Mouse (Mus musculus) midbrain, embryonic 12.5 days (tissue): ENCODE results near the gene Hexim1. TPM values are rescaled to one million over a fixed set of nuclear protein-coding genes. Genes with fewer than 3 reads are reported as not detected.

Experiments
- ATAC-seq: fragments of 200-750 bp; cut with Nextera tagmentation; 2 replicates; pipeline ENCODE4 v1.8.0; 2017; ENCODE audit warnings: low read depth, moderate TSS enrichment, moderate library complexity; ENCODE audit not compliant: low FRiP score
- H3K27ac ChIP-seq: fragments of 300-500 bp; sonication (generic); replicated peaks from 2 replicates; pipeline ENCODE4 v1.5.1; 2016; ENCODE audit warnings: mild to moderate bottlenecking
- H3K27me3 ChIP-seq: fragments of 300-500 bp; sonication (generic); 2 replicates; pipeline ENCODE4 v1.6.1; 2016; ENCODE audit warnings: mild to moderate bottlenecking
- H3K36me3 ChIP-seq: fragments of 300-500 bp; sonication (generic); 2 replicates; pipeline ENCODE4 v1.6.1; 2016
- H3K4me1 ChIP-seq: fragments of 300-500 bp; sonication (generic); 2 replicates; pipeline ENCODE4 v1.6.1; 2016
- H3K4me2 ChIP-seq: fragments of 300-500 bp; sonication (generic); replicated peaks from 2 replicates; pipeline ENCODE4 v1.6.1; 2016; ENCODE audit warnings: mild to moderate bottlenecking, moderate library complexity
- H3K4me3 ChIP-seq: fragments of 300-500 bp; sonication (generic); 2 replicates; pipeline ENCODE4 v1.5.1; 2016; ENCODE audit warnings: mild to moderate bottlenecking
- H3K9ac ChIP-seq: fragments of 300-500 bp; sonication (generic); replicated peaks from 2 replicates; pipeline ENCODE4 v1.6.1; 2016; ENCODE audit warnings: mild to moderate bottlenecking, moderate library complexity
- H3K9me3 ChIP-seq: fragments of 300-500 bp; sonication (generic); 2 replicates; pipeline ENCODE4 v1.6.1; 2016; ENCODE audit warnings: mild to moderate bottlenecking
- WGBS: fragments of 180-500 bp; shearing (Covaris S2); methylation state at CpG from one replicate; pipeline ENCODE4 v1.1.7; 2016; 5-methylcytosine and 5-hydroxymethylcytosine counted together
- polyA plus RNA-seq: library from polyadenylated mRNA; unstranded; fragments of >200 nt; fragmentation: Nextera tagmentation; extraction: Ambion mirVana; gene quantifications from 2 replicates; pipeline ENCODE4 v1.2.1, GENCODE M21; 2016

The Hexim1 gene
- polyA plus RNA-seq, 1 experiment from 2014 or later: 3.1 TPM

DNA sequence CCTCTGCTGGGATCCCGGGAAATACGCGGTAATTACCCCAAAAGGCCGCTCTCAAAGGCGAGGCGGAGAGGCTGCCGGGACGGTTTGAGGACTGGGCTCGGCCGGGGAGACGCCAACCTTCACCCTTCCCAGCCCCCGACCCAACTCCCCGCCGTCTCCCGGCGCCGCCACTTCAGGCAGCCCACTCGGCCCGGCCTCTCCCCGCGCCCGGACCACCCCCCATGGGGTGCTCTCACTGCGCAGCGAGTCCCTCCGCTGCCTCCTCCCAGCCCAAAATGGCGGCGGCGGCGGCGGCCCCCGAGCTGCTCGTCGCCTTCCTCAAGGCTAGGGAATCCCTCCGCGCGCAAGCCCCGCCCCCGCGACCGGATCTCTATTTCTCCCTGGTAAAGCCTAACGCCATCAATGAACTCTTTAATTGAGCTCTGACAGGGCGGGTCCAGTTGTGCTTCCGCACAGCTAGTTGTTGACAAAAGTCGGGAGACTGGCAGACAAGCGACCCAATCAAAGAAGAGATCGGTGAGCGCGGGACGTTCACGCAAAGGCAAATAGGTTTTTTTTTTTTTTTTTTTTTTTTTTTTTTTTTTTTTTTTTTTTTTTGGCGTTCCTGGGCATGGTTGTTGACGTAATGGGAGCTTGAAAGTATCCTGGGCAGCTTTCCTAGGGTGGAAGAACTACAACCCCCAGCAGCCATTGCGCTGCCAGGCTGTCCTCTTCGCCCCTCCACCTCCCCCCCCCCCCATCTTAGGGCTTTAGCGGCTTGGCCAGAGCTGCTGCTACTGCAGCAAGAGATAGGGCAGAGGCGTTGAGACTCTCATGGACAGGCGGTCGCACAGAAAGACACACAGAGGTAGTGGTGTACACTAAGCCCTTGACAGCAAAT lies 16.8 kb downstream of the Hexim1 start:
- no peaks in the 10 kb centered on the region for H3K27me3 ChIP-seq

DNA sequence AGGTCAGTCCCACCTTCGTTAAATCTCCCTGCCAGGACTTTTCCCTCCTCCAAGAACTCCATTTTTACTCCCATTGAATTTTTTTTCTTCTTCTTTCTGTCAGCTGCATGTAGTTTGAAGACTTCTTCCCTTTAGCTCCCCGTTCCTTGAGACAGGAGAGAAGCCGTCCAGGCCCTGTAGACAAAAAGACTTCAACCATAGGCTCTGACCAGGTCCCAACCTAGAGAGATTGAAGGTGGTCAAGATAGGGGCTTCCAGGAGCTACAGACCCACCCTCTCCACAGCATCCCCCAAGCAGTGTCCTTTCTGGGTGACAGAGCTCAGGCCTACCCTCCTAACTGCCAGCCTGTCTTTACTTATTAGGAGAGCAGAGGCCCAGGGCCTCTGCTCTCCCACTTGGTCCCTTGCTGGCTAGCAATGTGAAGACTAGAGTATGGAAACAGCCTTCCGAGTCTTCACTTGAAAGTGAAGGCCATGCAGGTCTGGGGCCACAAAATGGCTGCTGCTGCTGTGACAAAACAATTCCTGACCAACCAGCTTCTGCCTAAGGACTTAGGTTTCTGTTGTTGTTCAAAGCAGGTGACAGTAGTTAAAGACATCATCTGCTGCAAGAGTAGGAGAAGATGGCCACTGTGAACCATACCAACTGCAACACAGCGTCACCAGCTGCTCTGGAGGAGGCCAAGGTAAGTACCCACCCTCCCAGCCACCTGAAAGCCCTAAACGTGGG lies 17.6 kb downstream of the Hexim1 start:
- 51% methylated on average over 6 of the region's 6 CpGs for WGBS
- peaks cover 31% of the 10 kb centered on the region for H3K4me1 ChIP-seq
- H3K4me3 ChIP-seq: peak overlapping the region; percentile 29
- H3K9me3 ChIP-seq: no peaks in the 10 kb centered on the region
- H3K27me3 ChIP-seq: no peaks in the 10 kb centered on the region
- H3K27ac ChIP-seq: peak overlapping the region; percentile 60
- no peaks in the 10 kb centered on the region for H3K36me3 ChIP-seq
- ATAC-seq: 0 out of 2 replicates have a peak, but pooled peaks have one; percentile 16
- H3K4me2 ChIP-seq: peak overlapping the region; percentile 54
- H3K9ac ChIP-seq: peak overlapping the region; percentile 57; the same call in 1 of the 2 replicates

More for the DNA sequence above, 16.8 kb downstream of the Hexim1 start:
- WGBS: under 1% methylated on average over 56 of the region's 58 CpGs
- Histone ChIP-seq H3K27ac (peak overlapping the region; percentile 96), H3K36me3 (no peaks in the 10 kb centered on the region), H3K4me3 (peak overlapping the region; percentile 92), H3K4me2 (peak overlapping the region; percentile 78), H3K4me1 (peaks cover 31% of the 10 kb centered on the region), H3K9ac (peak overlapping the region; percentile 99), H3K9me3 (no peaks in the 10 kb centered on the region)
- peak; percentile 91 for ATAC-seq

DNA sequence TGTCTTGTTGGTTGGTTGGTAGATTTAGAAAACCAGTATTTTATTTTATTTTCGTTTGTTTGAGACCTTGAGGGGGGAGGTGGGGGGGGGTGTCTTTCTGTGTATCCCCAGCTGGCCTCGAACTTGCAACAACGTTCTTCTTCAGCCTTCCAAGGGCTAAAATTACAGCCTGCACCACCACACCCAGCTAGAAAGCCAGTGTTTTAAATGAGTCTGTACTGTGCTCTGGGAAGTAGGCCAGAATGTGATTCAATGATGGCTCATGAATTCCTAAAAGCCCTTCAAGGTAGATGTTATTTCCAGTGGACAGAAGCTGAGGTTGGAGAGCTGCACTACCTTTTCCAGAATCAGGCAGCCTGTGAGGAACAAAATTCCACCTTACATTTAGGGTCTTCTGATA lies 18.2 kb downstream of the Hexim1 start:
- peaks cover 31% of the 10 kb centered on the region for H3K4me1 ChIP-seq
- H3K36me3 ChIP-seq: 0 out of 2 replicates have a peak, but pooled peaks cover 5% of the 10 kb centered on the region
- H3K9me3 ChIP-seq: no peaks in the 10 kb centered on the region
- peak overlapping the region; percentile 2; the same call in 1 of the 2 replicates for H3K9ac ChIP-seq
- H3K4me2 ChIP-seq: 0 out of 2 replicates have a peak overlapping the region, but pooled peaks have one; percentile 54
- no peak for ATAC-seq
- H3K27ac ChIP-seq: no peak overlapping the region
- WGBS: 82% methylated on average over 3 of the region's 3 CpGs
- no peaks in the 10 kb centered on the region for H3K27me3 ChIP-seq
- no peak overlapping the region for H3K4me3 ChIP-seq

DNA sequence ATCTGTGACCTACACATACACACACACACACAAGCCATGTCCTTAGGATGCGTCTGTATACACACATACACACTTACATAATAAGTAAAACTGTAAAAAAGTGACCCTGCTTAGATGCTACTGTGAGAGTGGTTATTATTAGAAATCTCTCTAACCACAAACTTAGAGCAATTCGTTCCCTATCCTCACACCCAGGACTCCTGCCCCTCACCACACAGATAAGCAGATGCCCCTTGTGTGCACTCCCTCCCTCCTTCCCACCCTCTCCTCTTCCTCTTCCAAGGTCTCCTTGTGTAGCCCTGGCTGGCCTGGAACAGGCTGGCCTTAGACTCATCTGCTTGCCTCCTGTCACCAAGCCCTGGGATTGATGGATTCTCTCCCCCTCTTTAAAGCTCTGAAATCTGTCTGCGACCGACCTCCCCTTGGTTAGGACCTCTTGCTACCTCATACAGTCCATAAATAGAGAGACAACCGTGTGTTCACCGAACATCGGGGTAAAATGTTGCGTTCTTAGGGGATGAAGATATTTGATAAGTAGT lies 20.1 kb downstream of the Hexim1 start:
- Histone ChIP-seq H3K4me3 (no peak overlapping the region), H3K36me3 (0 out of 2 replicates have a peak, but pooled peaks cover 12% of the 10 kb centered on the region), H3K4me1 (peaks cover 24% of the 10 kb centered on the region), H3K27ac (no peak overlapping the region), H3K9ac (0 out of 2 replicates have a peak overlapping the region, but pooled peaks have one; percentile 25), H3K27me3 (no peaks in the 10 kb centered on the region), H3K9me3 (no peaks in the 10 kb centered on the region), H3K4me2 (no peak overlapping the region)
- no peak for ATAC-seq
- 89% methylated on average over 8 of the region's 8 CpGs for WGBS

DNA sequence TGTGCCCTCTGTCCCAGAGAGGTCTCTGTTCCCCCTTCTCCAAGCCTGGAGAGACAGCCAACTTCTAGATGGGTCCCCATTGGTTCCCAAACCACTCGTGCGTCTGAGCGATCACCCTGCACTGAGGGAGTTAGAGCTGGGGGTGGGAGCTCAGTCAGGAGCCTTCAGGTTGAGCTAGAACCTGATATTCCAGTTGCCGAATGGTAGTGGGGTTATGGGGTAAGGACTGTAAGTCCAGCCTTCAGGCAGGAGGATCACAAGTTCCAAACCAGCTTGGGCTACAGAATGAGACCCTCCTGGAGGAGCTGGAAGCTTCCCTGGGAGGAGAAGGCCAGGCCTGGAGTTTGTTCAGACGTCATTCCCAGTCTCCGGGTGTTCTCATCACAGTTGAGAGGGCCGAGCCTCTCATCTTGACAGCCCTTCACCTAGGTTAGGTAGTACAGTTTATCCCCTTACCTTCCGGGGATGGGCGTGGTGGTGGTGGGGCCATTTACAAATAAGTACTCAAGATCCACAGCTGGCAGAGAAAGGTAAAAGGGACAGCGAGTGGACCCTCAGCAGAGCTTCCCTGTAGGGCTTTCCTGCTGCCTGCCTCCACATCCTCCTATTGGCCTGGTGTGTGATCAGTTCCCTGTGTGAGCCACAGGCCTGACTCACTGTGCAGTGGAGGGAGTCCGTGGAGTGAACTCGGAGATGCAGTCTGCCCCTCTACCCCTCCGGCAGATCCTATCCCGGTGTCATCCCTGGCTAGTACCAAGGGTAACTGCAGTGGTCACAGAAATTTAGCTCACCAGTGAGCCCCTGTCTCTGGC lies 24.1 kb downstream of the Hexim1 start:
- Histone ChIP-seq H3K4me2 (no peak overlapping the region), H3K4me1 (peaks cover 24% of the 10 kb centered on the region), H3K9me3 (no peaks in the 10 kb centered on the region), H3K27ac (no peak overlapping the region), H3K9ac (no peak overlapping the region), H3K36me3 (0 out of 2 replicates have a peak, but pooled peaks cover 12% of the 10 kb centered on the region), H3K4me3 (no peak overlapping the region), H3K27me3 (no peaks in the 10 kb centered on the region)
- ATAC-seq: no peak
- whole genome bisulfite sequencing: 84% methylated on average over 14 of the region's 14 CpGs

DNA sequence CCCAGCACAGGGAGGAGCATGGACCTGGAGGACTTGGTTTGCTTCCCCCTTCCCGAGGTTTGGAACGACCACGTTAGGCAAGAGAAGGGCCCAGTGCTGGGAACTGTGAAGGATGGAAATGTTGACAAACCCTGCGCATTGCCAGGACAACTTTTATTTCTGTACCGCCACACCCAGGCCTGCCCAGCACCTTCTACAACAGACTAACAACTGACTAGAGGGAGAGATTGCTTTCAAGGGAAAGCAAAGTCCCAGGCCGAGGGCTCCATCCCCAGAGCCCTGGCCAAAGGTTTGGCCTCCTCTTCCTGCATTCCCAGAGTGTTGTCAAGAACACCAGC lies 24.7 kb downstream of the Hexim1 start:
- Histone ChIP-seq H3K4me2 (no peak overlapping the region), H3K27me3 (no peaks in the 10 kb centered on the region), H3K4me3 (no peak overlapping the region), H3K9ac (0 out of 2 replicates have a peak overlapping the region, but pooled peaks have one; percentile 11), H3K4me1 (peaks cover 24% of the 10 kb centered on the region), H3K36me3 (0 out of 2 replicates have a peak, but pooled peaks cover 12% of the 10 kb centered on the region), H3K27ac (no peak overlapping the region), H3K9me3 (no peaks in the 10 kb centered on the region)
- ATAC-seq: no peak
- 60% methylated on average over 6 of the region's 6 CpGs for WGBS

DNA sequence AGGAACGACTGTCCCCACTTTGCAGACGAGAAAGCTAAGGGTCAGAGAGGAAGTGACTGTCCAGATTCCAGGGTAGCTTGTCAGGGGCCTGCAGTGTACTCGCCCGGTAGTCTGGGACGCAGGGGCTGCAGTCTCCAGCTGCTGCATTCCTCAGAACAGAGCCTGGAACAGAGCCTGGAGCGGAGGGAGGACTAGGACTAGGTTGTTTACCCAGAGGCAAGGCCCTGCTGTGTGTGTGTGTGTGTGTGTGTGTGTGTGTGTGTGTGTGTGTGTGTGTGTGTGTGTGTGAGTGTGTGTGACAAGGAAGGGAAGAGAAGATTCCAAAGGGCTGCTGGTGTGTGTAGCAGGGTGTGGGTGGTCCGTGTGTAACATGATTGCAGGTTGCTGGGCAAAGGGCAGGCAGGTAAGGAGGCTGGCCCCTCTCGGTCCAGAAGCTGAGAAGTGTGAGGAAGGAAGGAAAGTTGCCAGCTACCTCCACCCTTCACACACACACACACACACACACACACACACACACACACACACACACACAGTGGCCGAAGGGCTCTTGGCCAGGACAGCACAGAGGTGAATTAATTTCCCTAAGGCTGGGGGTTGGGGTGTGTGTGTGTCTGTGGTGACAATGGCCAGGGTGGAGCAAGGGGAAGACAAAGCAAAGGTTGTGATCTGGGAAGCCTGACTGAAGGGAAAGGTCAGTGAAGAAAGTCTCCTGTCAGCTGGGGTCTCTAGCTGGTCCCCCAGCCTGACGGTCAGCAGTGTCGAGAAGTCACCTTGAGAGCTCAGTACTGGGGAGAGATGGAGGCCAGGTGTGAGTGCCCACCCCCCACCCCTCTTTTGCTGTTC lies 25.3 kb downstream of the Hexim1 start:
- 28% methylated on average over 11 of the region's 11 CpGs for WGBS
- Histone ChIP-seq H3K27ac (0 out of 2 replicates have a peak overlapping the region, but pooled peaks have one; percentile 10), H3K9ac (0 out of 2 replicates have a peak overlapping the region, but pooled peaks have one; percentile 11), H3K9me3 (no peaks in the 10 kb centered on the region), H3K27me3 (no peaks in the 10 kb centered on the region), H3K36me3 (0 out of 2 replicates have a peak, but pooled peaks cover 12% of the 10 kb centered on the region), H3K4me1 (peaks cover 24% of the 10 kb centered on the region), H3K4me2 (no peak overlapping the region), H3K4me3 (no peak overlapping the region)
- no peak for ATAC-seq

DNA sequence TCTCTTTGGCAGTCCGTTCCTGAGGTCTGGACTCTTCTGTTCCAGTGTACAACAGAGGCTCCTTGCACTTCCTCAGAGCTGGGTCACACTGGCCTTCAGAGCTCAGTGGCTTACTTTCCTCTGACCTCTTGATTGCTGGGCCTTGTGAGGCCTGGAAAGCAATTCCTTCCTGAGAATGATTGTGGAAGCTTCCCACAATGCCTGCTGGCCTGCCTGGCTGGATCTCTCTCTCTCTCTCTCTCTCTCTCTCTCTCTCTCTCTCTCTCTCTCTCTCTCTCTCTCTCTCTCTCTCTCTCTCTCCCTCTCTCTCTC lies 25.9 kb downstream of the Hexim1 start:
- 33% methylated on average over 1 of the region's 1 CpGs for WGBS
- Histone ChIP-seq H3K4me1 (peaks cover 24% of the 10 kb centered on the region), H3K9me3 (no peaks in the 10 kb centered on the region), H3K4me3 (no peak overlapping the region), H3K27ac (0 out of 2 replicates have a peak overlapping the region, but pooled peaks have one; percentile 10), H3K4me2 (no peak overlapping the region), H3K27me3 (no peaks in the 10 kb centered on the region), H3K9ac (no peak overlapping the region), H3K36me3 (0 out of 2 replicates have a peak, but pooled peaks cover 12% of the 10 kb centered on the region)
- no peak for ATAC-seq

DNA sequence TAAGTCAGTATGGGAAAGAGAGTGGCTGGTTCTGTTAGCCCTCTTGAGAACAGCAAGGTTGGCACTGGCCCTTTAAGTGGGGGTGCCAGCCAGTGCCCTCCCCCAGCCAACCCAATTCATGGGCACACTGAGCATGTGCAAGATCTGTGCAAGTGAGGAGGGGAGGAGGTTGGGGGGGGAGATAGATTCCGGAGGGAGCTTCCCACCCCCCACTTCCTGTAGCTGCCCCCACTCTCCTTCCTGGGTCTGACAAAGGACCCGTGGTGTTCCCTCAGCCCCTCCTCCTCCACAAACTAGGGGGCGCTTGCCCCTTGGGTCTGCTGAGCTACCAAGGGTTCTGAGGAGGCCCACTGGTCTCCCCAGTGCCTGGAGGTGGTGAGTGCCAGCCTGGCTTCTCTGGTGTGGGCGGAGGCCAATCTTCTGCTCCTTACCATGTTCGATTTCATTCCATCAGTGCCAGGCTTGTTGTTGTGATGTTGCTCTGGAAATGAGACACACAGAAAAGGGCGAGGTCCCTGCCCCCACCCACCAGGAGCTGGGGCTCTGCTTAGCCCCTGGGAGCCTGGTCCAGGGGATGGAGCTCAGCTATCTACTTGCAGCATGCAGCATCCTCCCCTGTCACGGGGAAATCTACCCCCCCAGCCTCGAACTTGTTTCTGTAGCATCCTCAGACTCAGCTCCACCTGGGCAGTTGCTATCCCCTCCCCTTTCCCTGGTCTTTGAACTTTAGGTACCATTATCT lies 26.6 kb downstream of the Hexim1 start:
- Histone ChIP-seq H3K27ac (peak overlapping the region; percentile 12), H3K9me3 (no peaks in the 10 kb centered on the region), H3K4me3 (peak overlapping the region; percentile 4; the same call in 1 of the 2 replicates), H3K27me3 (no peaks in the 10 kb centered on the region), H3K4me2 (peak overlapping the region; percentile 24), H3K9ac (no peak overlapping the region; the same call in 1 of the 2 replicates), H3K36me3 (0 out of 2 replicates have a peak, but pooled peaks cover 12% of the 10 kb centered on the region), H3K4me1 (peaks cover 24% of the 10 kb centered on the region)
- 0 out of 2 replicates have a peak, but pooled peaks have one; percentile 34 for ATAC-seq
- WGBS: 31% methylated on average over 8 of the region's 8 CpGs
